Mouse (Mus musculus): ENCODE measurements around the gene Sars2.

DNA sequence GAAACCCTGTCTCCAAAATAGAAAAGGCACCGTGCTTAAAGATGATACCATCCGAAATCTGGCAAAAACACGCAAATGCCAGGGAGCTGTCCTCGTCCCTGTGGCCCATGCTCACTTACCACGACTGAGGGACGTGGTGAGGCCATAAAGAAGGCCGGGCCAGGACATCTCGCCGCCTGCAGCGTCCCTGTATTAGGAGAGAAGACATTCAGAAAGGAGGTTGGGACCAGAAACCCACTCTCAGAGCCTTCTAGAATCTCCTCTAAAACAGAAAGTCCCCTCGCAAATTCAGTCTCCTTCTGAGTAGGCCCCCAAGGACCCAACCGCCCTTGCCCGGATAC, 454 bp upstream of the Sars2 start:
- TF ChIP-seq POLR2A (IDR thresholded peaks at IDR 0.05; ENCODE audit: insufficient read depth, low read length) (no peak), CTCF (IDR thresholded peaks at IDR 0.05; ENCODE audit: low read depth, low read length) (no peak), EP300 (IDR thresholded peaks at IDR 0.05; ENCODE audit: insufficient read depth, low read depth, low read length) (no peak)
